Mouse (Mus musculus): Measurements from ENCODE around the gene Pkp1. TPM values are rescaled to one million over a fixed set of nuclear protein-coding genes. Genes with fewer than 3 reads are reported as not detected.

Gene Pkp1
- total and polyA plus RNA-seq, 2 experiments = 0.09 to 0.13 TPM

GRCm38 (mm10) chr1:135941259-135942006 is 22.4 kb upstream of the Pkp1 start:
- Histone ChIP-seq H3K36me3 (ENCODE audit: control insufficient read depth, insufficient read depth, low read length) (no peaks in the 10 kb centered on the region), H3K27ac (replicated peaks; ENCODE audit: insufficient read depth, low read depth, low read length) (no peak overlapping the region), H3K9ac (ENCODE audit: low read depth, low read length) (no peak overlapping the region), H3K4me3 (ENCODE audit: insufficient read depth, low read depth, low read length) (no peak overlapping the region), H3K4me1 (ENCODE audit: control insufficient read depth, insufficient read depth, low read length) (no peaks in the 10 kb centered on the region), H3K27me3 (ENCODE audit: control insufficient read depth, insufficient read depth, low read length) (peaks cover 4% of the 10 kb centered on the region; the same call in 1 of the 2 replicates), H3K79me2 (ENCODE audit: control insufficient read depth, insufficient read depth, low read length) (no peaks in the 10 kb centered on the region)
- DNase-seq (ENCODE audit: extremely low read depth, low read depth, low spot score) = no peak
- TF ChIP-seq POLR2A (IDR thresholded peaks at IDR 0.05; ENCODE audit: extremely low read depth, insufficient read depth, low read length) (no peak), CTCF (IDR thresholded peaks at IDR 0.05; ENCODE audit: low read depth, low read length) (no peak)
- WGBS = 73% methylated on average over 6 of the region's 6 CpGs

- Histone ChIP-seq H3K27me3 (ENCODE audit: control insufficient read depth, insufficient read depth, low read length) (no peaks in the 10 kb centered on the region), H3K27ac (replicated peaks; ENCODE audit: insufficient read depth, low read depth, low read length) (no peak overlapping the region), H3K4me1 (ENCODE audit: control insufficient read depth, insufficient read depth, low read length) (no peaks in the 10 kb centered on the region), H3K79me2 (ENCODE audit: control insufficient read depth, insufficient read depth, low read length) (no peaks in the 10 kb centered on the region), H3K9ac (ENCODE audit: low read depth, low read length) (no peak overlapping the region), H3K36me3 (ENCODE audit: control insufficient read depth, insufficient read depth, low read length) (no peaks in the 10 kb centered on the region), H3K4me3 (ENCODE audit: insufficient read depth, low read depth, low read length) (no peak overlapping the region)
- DNase-seq (ENCODE audit: extremely low read depth, low read depth, low spot score) = no peak
- WGBS = 63% methylated on average over 1 of the region's 1 CpGs
- TF ChIP-seq CTCF (IDR thresholded peaks at IDR 0.05; ENCODE audit: low read depth, low read length) (no peak), POLR2A (IDR thresholded peaks at IDR 0.05; ENCODE audit: extremely low read depth, insufficient read depth, low read length) (no peak)
These were observed 17.1 kb upstream of the Pkp1 start for GRCm38 (mm10) chr1:135936091-135936490.

- TF ChIP-seq CTCF (IDR thresholded peaks at IDR 0.05; ENCODE audit: low read depth, low read length) = no peak
- TF ChIP-seq POLR2A (IDR thresholded peaks at IDR 0.05; ENCODE audit: extremely low read depth, insufficient read depth, low read length) = no peak
- no peaks in the 10 kb centered on the region for H3K79me2 ChIP-seq (ENCODE audit: control insufficient read depth, insufficient read depth, low read length)
- no peaks in the 10 kb centered on the region for H3K4me1 ChIP-seq (ENCODE audit: control insufficient read depth, insufficient read depth, low read length)
- no peak overlapping the region for H3K9ac ChIP-seq (ENCODE audit: low read depth, low read length)
- no peak overlapping the region for H3K4me3 ChIP-seq (ENCODE audit: insufficient read depth, low read depth, low read length)
- 78% methylated on average over 18 of the region's 18 CpGs for WGBS
- no peaks in the 10 kb centered on the region for H3K27me3 ChIP-seq (ENCODE audit: control insufficient read depth, insufficient read depth, low read length)
- H3K27ac ChIP-seq (replicated peaks; ENCODE audit: insufficient read depth, low read depth, low read length) = no peak overlapping the region
- H3K36me3 ChIP-seq (ENCODE audit: control insufficient read depth, insufficient read depth, low read length) = no peaks in the 10 kb centered on the region
- DNase-seq (ENCODE audit: extremely low read depth, low read depth, low spot score) = no peak
These were observed 14.8 kb upstream of the Pkp1 start for GRCm38 (mm10) chr1:135933704-135934293.

- H3K36me3 ChIP-seq (ENCODE audit: control insufficient read depth, insufficient read depth, low read length) = no peaks in the 10 kb centered on the region
- no peaks in the 10 kb centered on the region; the same call in 1 of the 2 replicates for H3K27me3 ChIP-seq (ENCODE audit: control insufficient read depth, insufficient read depth, low read length)
- TF ChIP-seq CTCF (IDR thresholded peaks at IDR 0.05; ENCODE audit: low read depth, low read length) (no peak), POLR2A (IDR thresholded peaks at IDR 0.05; ENCODE audit: extremely low read depth, insufficient read depth, low read length) (no peak)
- WGBS = 67% methylated on average over 3 of the region's 3 CpGs
- H3K4me3 ChIP-seq (ENCODE audit: insufficient read depth, low read depth, low read length) = no peak overlapping the region
- H3K4me1 ChIP-seq (ENCODE audit: control insufficient read depth, insufficient read depth, low read length) = no peaks in the 10 kb centered on the region
- no peak for DNase-seq (ENCODE audit: extremely low read depth, low read depth, low spot score)
- H3K9ac ChIP-seq (ENCODE audit: low read depth, low read length) = no peak overlapping the region
- H3K79me2 ChIP-seq (ENCODE audit: control insufficient read depth, insufficient read depth, low read length) = no peaks in the 10 kb centered on the region
- H3K27ac ChIP-seq (replicated peaks; ENCODE audit: insufficient read depth, low read depth, low read length) = no peak overlapping the region
These were observed 10.9 kb upstream of the Pkp1 start for GRCm38 (mm10) chr1:135929876-135930275.

GRCm38 (mm10) chr1:135925848-135926247 is 6.8 kb upstream of the Pkp1 start:
- DNase-seq (ENCODE audit: extremely low read depth, low read depth, low spot score) = no peak
- WGBS = 67% methylated on average over 5 of the region's 5 CpGs

More at GRCm38 (mm10) chr1:135925848-135926247, 6.8 kb upstream of the Pkp1 start:
- no peak overlapping the region for H3K27ac ChIP-seq (replicated peaks; ENCODE audit: insufficient read depth, low read depth, low read length)
- no peak overlapping the region for H3K9ac ChIP-seq (ENCODE audit: low read depth, low read length)
- no peaks in the 10 kb centered on the region for H3K79me2 ChIP-seq (ENCODE audit: control insufficient read depth, insufficient read depth, low read length)
- TF ChIP-seq POLR2A (IDR thresholded peaks at IDR 0.05; ENCODE audit: extremely low read depth, insufficient read depth, low read length) (no peak), CTCF (IDR thresholded peaks at IDR 0.05; ENCODE audit: low read depth, low read length) (no peak)
- no peak overlapping the region for H3K4me3 ChIP-seq (ENCODE audit: insufficient read depth, low read depth, low read length)
- H3K27me3 ChIP-seq (ENCODE audit: control insufficient read depth, insufficient read depth, low read length) = no peaks in the 10 kb centered on the region; the same call in 1 of the 2 replicates
- no peaks in the 10 kb centered on the region for H3K36me3 ChIP-seq (ENCODE audit: control insufficient read depth, insufficient read depth, low read length)
- H3K4me1 ChIP-seq (ENCODE audit: control insufficient read depth, insufficient read depth, low read length) = no peaks in the 10 kb centered on the region

All from liver, adult 2 months (tissue).